Mouse (Mus musculus): ENCODE results near the gene Ldb3.
A peak's percentile ranks its signal among the peaks of the same experiment; 100 is the strongest.

Gene Ldb3

DNA sequence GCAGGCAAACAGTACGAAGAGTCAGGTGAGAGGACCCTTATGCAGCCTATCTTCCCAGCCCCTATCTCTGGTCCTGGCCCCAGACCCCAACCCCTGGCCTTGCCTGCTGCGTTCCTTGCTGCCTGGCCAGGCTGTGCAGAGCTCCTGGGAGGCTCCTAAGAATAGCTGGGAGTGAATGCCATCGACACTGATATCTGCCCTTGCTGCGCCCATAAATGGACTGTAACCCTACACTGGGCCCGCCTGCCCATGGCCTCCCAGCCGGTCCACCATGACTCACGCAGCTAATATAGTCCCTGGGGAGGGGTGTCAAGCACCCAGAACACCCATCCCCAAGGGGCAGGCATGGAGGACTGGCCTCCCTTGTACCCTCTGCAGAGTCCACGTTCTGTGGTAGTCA lies at the start of gene Ldb3:
Ldb3 (minus strand) TSS at position 185 of the 400 bp plus-strand sequence.
- no peak for DNase-seq (ENCODE audit: extremely low read depth, low read depth)

GRCm38 (mm10) chr14:34635721-34636120 lies 47.2 kb upstream of the Ldb3 start:
- DNase-seq (ENCODE audit: extremely low read depth, low read depth): no peak

DNA sequence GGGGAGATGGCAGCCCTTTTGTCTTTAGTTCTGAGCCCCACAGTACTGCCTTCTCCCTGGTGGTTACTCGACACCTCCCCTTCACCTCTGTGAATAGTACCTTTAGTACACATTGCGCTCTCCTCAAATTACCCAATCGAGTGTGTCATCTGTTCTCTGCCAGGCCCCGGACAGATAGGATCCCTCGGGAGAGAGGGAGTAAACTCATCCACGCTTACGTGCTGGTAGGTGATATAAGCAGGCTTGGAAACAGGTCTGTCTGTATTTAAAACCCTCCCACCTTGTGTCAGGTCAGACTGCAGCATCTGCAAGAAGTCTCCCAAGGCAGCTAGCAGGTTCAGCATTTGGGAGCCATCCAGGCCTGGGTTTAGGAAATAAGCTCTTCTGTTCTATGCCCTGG lies 46.7 kb upstream of the Ldb3 start:
- DNase-seq (ENCODE audit: extremely low read depth, low read depth): no peak

DNA sequence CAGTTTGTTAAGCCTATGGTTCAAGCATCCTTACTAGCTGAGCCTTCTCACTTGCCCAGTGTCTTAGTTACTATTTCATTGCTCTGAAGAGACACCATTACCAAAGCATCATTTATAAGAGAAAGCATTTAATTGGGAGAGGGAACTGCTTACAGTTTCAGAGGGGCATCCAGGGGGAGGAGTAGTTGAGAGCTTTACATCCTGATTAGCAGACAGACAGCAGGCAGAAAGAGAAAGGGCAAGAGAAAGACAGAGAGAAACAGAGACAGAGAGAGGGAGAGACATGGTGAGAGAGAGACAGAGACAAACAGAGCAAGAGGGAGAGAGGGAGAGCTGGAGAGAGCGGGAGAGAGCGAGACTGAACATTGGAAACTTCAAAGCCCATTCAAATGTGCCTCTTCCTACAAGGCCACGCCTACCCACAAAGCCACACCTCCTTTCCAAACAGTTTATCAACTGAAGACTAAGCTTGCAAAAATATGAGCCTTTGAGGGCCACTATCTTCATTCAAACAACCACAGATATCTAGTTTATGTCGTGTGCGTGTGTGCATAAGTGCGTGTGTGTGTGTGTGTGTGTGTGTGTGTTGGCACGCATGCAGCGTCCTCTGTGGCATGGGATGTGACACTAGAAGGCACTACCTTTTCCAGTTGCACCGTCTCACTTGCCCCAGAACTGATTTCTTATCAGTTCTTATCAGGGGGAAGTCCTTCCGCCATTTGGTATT lies 44.4 kb upstream of the Ldb3 start:
- DNase-seq (ENCODE audit: extremely low read depth, low read depth): peak; percentile 67

DNA sequence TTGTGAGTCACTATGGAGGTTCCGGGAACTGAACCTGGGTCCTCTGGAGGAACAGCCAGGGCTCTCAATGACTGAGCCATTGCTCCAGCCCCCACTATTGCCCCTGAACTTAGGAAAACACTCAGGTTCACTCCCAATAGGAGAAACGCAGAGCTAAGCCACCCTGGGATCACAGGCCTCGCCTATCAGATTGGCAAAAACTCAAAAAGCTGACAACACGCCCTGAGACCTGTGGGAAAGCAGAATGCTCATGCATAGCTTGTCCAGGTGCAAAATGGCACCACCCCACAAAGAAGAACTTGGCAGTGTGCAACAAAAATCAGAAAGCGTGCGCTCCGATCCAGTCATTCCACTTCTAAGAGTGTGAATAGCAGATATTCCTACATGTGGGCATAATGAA lies 38.3 kb upstream of the Ldb3 start:
- no peak for DNase-seq (ENCODE audit: extremely low read depth, low read depth)

GRCm38 (mm10) chr14:34623531-34624210 lies 35.2 kb upstream of the Ldb3 start:
- DNase-seq (ENCODE audit: extremely low read depth, low read depth): peak; percentile 80

DNA sequence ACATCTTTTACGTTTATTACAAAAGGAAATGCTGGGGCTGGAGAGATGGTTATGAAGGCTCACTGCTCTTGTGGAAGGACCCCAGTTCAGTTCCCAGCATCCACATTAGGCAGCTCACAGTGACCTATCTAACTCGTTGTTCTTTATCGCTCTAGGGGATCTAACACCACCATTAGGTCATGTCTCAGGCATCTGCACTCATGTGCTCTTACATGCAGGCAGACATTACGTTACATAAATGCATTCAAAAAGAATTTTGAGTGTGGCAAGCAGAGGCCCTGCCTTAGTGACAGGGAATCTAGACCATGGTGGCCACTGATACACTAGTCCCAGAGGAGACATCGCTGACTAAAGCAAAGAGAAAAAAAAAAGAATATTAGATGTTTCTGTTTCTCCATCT lies 34.6 kb upstream of the Ldb3 start:
- no peak for DNase-seq (ENCODE audit: extremely low read depth, low read depth)

GRCm38 (mm10) chr14:34620611-34621376 lies 32.3 kb upstream of the Ldb3 start:
- peak; percentile 63 for DNase-seq (ENCODE audit: extremely low read depth, low read depth)

DNA sequence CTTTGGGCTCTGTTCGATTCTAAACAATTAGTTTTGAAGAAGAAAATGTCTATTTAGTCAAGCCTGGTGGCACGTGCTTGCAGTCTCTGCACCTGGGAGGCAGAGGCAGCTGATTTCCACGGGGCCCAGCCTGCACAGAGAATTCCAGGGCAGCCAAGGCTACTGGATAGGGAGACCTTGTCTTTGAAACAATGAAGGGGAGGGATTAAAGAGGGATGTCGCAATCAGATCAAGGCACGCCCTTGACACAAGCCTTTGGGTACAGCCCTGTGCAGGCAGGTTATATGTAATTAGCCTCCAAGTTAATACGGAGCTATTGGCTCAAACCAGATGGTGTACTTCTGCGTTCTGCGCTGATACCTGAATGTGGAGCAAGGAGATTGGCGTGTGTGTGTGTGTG lies 30.3 kb upstream of the Ldb3 start:
- DNase-seq (ENCODE audit: extremely low read depth, low read depth): no peak

GRCm38 (mm10) chr14:34616821-34617220 lies 28.3 kb upstream of the Ldb3 start:
- DNase-seq (ENCODE audit: extremely low read depth, low read depth): peak; percentile 70

DNA sequence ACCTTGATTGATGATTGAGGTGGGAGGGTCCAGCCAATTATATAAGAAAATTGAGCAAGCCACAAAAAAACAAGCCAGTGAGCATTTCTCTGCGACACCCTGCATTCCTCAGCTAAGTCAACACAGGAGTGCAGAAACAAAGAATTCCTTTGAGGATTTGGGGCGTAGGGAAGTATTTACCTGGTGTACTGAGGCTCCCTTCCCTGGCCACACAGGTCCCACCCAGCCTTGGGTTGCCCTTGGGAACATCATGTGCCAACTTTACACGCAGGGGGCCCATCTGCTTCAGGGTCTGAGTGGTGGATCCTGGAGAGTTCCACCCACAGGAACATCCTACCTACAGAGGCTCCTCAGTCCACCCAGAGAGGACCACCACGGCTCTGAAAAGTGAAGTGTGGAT lies 27.1 kb upstream of the Ldb3 start:
- no peak for DNase-seq (ENCODE audit: extremely low read depth, low read depth)

- no peak for DNase-seq (ENCODE audit: extremely low read depth, low read depth)
Observed at GRCm38 (mm10) chr14:34615082-34615481, 26.6 kb upstream of the Ldb3 start.

DNA sequence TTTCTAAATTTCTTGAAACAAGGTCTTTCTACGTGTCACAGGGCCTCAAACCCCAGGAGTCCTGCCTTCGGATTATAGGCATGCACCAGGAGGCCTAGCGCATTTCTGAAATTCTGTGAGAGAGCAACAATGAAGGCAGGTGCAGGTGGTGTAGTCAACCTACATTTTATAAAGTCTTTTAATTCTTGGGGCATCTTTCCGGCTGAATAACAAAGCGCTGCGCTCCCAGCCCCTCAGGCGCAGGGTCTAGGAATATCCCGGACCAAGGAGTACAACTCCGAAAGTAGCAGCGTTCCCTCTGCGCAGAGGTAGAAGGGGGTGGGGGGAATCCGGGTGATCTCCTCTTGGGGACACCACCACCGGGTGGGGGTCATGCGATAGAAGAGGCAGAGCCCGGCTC lies 26.1 kb upstream of the Ldb3 start:
- no peak for DNase-seq (ENCODE audit: extremely low read depth, low read depth)

DNA sequence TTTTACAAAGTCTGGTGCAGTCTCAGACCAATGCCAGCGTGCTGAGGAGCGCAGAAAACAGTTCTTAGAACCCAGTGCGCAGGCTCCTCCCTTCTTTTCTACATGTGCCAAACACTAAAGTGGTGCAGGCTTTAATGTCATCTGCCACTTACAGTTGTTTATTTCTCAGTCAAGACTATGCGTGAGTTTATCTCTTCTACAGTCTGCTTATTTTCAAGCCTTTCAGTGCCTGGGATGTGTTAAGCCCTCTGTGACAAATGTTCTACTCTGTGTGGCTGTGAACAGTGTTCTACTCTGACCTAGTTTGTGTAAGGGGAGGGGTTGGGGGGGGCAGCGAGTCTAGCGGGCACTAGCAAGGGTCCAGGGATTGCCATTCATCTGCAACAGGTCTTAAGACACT lies 25.0 kb upstream of the Ldb3 start:
- DNase-seq (ENCODE audit: extremely low read depth, low read depth): no peak

DNA sequence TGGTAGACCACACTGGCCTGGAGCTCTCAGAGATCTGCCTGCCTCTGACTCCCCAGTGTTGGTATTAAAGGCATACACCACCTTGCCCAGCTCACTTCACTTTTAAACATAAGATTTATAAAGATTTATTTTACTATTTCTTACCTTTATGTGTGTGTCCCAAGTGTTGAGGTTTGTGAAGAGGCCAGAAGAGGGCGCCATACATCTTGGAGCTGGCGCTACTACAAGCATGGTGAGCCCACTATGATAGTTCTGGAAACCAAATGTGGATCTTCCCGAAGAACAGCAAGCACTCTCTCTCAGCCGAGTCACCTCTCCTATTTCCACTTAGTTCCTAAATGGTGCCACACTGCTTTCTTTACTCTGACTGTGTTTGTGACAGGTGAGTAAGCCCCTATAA lies 23.7 kb upstream of the Ldb3 start:
- DNase-seq (ENCODE audit: extremely low read depth, low read depth): no peak

DNA sequence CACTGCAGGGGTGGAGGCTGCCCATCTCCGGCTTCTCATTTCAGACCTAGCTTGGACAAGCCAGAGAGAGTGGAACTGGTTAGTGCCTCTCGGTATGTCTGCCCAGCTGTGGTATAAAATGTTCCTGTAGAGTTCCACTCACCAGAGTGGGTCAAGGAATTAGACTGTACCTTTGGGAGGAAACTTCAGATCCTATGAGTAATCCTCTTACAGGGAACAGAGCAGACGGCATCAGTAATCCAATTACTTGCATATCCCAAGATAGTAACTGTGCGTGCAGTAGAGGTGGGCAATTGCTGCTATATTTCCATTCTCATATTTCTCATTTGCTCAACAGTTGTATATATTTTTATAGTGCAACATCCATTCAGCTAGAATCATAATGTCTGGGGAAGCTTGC lies 23.1 kb upstream of the Ldb3 start:
- no peak for DNase-seq (ENCODE audit: extremely low read depth, low read depth)

- no peak for DNase-seq (ENCODE audit: extremely low read depth, low read depth)
Observed at GRCm38 (mm10) chr14:34601910-34602309, 13.4 kb upstream of the Ldb3 start.

- DNase-seq (ENCODE audit: extremely low read depth, low read depth): no peak
Observed at GRCm38 (mm10) chr14:34599941-34600340, 11.5 kb upstream of the Ldb3 start, which contains the start of gene Opn4. Gene Opn4, minus strand, starts transcription at chr14:34600142.

DNA sequence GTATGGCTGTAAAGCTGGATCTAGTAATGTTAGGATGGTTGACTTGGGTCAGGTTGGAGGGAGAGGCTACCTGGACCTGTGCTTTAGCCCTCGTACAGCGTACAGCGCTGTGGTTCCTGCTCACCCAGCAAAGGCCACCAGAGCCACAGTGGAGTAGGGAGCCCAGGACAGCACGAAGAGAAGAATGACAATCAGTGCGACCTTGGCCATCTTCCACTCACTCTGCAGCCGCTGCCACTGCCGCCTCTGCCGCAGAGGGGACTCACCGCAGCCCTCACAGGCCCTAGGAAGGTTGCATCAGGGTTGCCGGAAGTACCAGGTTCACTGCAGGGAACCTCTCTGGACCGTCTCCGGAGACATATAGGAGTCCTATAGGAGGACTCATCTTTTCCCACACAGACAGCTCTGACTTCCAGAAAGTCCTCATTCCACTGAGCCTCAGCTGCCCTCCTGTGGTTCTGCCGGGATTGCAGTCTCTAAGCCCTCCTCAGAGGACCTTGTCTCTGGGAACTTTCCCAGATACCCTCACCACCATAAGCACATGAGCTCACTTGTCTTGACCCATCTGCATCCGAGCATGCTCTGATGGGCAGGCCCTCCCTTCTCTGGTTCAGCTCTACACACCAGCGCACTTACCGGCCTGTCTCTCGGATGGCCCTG lies 7.2 kb upstream of the Ldb3 start:
- no peak for DNase-seq (ENCODE audit: extremely low read depth, low read depth)

GRCm38 (mm10) chr14:34591741-34592535 lies 3.5 kb upstream of the Ldb3 start:
- DNase-seq (ENCODE audit: extremely low read depth, low read depth): no peak

All from MEL-GATA-1-ER (cell line).